Mouse (Mus musculus): ENCODE measurements around the gene Gjb2. TPM values are rescaled to one million over a fixed set of nuclear protein-coding genes. Genes with fewer than 3 reads are reported as not detected.

The Gjb2 gene
- polyA plus RNA-seq, 2 experiments: 39.1 to 102 TPM

- no peak overlapping the region for H3K4me2 ChIP-seq (replicated peaks; ENCODE audit: low read depth, low read length, severe bottlenecking)
- H3K27ac ChIP-seq (replicated peaks; ENCODE audit: low read depth, low read length): no peak overlapping the region
- no peak overlapping the region for H3K4me3 ChIP-seq (replicated peaks; ENCODE audit: low read length)
- 76% methylated on average over 6 of the region's 6 CpGs for WGBS
- no peak for ATAC-seq (ENCODE audit: low FRiP score, low read depth)
- H3K36me3 ChIP-seq (ENCODE audit: control insufficient read depth, insufficient read depth, low read length): no peaks in the 10 kb centered on the region
- no peak overlapping the region for H3K9ac ChIP-seq (ENCODE audit: low read depth, low read length, severe bottlenecking)
- DNase-seq (ENCODE audit: low spot score): no peak
- H3K4me1 ChIP-seq (ENCODE audit: control insufficient read depth, insufficient read depth, low read length): 0 out of 2 replicates have a peak, but pooled peaks cover 1% of the 10 kb centered on the region
- H3K9me3 ChIP-seq (ENCODE audit: control insufficient read depth, low read length): no peaks in the 10 kb centered on the region
- peaks cover 15% of the 10 kb centered on the region for H3K27me3 ChIP-seq (ENCODE audit: control insufficient read depth, insufficient read depth, low read length)
- TF ChIP-seq POLR2A (IDR thresholded peaks at IDR 0.05; ENCODE audit: borderline replicate concordance, extremely low read depth, insufficient read depth, insufficient read length): no peak
These were observed 51.8 kb downstream of the Gjb2 start for GRCm38 (mm10) chr14:57052713-57053112.

Other genes with a start within 250 kb of the Gjb2 start
- gene Zmym2, start 218.0 kb downstream of the Gjb2 start, polyA plus RNA-seq (2012; rRNA removed): 29.8 and 50.8 TPM in 2 replicates
- 39.1 and 40.8 TPM in 2 replicates for gene Zmym2, start 218.0 kb downstream of the Gjb2 start, polyA plus RNA-seq (2014; fragmentation: Nextera tagmentation; extraction: Ambion mirVana)
- 4.1 and 4.7 TPM in 2 replicates for gene Gja3, start 46.6 kb downstream of the Gjb2 start, polyA plus RNA-seq (2012; rRNA removed)
- 6.8 and 7.6 TPM in 2 replicates for gene Gja3, start 46.6 kb downstream of the Gjb2 start, polyA plus RNA-seq (2014; fragmentation: Nextera tagmentation; extraction: Ambion mirVana)
- 0.04 TPM in 1 of 2 replicates, not detected in the other for gene Gm4491, start 11.2 kb upstream of the Gjb2 start, polyA plus RNA-seq (2012; rRNA removed)
- gene Gm4491, start 11.2 kb upstream of the Gjb2 start, polyA plus RNA-seq (2014; fragmentation: Nextera tagmentation; extraction: Ambion mirVana): not detected in 2 replicates
- gene Gjb6, start 28.9 kb upstream of the Gjb2 start, polyA plus RNA-seq (2012; rRNA removed): 27.1 and 31.6 TPM in 2 replicates
- gene Gjb6, start 28.9 kb upstream of the Gjb2 start, polyA plus RNA-seq (2014; fragmentation: Nextera tagmentation; extraction: Ambion mirVana): 59.9 and 62.0 TPM in 2 replicates

Data from limb, embryonic 14.5 days (tissue).